Mouse (Mus musculus): Measurements from ENCODE around the gene 1600014C10Rik.

Gene 1600014C10Rik

GRCm38 (mm10) chr7:38182962-38183687, at the start of gene 1600014C10Rik:
TSS of gene 1600014C10Rik (plus strand) at chr7:38183217.
- DNase-seq (ENCODE audit: extremely low spot score) = peak; percentile 48

GRCm38 (mm10) chr7:38134471-38134870, 48.5 kb upstream of the 1600014C10Rik start:
- DNase-seq (ENCODE audit: extremely low spot score) = no peak

- no peak for DNase-seq (ENCODE audit: extremely low spot score)
Measured at GRCm38 (mm10) chr7:38140324-38140723, 42.7 kb upstream of the 1600014C10Rik start.

GRCm38 (mm10) chr7:38141747-38142545, 41.1 kb upstream of the 1600014C10Rik start:
- DNase-seq (ENCODE audit: extremely low spot score) = peak; percentile 87

DNA sequence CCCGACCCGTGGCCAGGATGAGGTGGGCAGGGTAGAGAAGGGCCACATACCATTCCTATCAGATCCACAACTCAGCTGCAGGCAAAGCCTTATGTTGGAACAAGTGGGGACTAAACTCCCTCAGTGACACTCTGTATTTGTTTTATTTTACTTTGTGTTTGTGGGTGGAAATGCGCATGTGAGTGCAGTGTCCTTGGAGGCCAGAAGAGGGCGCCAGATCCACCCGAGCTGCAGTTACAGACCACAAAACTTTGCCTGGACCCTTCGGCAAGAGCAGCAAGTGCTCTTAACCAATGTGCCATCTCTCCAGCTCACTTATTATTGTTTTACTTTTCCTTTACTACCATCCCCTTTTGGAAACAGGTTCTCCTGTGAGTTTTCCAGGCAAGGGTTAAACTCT, 35.5 kb upstream of the 1600014C10Rik start:
- no peak for DNase-seq (ENCODE audit: extremely low spot score)

GRCm38 (mm10) chr7:38151706-38152312, 31.2 kb upstream of the 1600014C10Rik start:
- DNase-seq (ENCODE audit: extremely low spot score) = no peak

DNA sequence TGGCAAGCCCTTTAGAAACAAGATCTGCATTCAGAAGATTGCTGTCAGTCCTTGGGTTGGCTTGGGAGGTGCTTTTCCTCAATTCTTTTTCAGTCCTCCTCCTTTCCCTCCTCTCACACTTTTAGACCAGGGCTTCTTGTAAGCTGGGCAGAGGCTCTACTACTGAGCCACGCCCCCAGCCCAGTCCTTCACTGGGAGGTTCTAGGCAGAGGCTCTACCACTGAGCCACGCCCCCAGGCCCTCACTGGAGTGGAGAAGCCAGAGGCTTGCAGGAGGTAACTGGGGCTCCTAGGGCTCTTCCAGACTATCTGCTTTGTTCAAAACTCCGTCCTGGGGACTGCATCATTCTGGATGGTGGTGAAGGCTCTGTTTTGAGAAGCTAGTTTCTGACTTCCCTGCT, 30.4 kb upstream of the 1600014C10Rik start:
- DNase-seq (ENCODE audit: extremely low spot score) = no peak

DNA sequence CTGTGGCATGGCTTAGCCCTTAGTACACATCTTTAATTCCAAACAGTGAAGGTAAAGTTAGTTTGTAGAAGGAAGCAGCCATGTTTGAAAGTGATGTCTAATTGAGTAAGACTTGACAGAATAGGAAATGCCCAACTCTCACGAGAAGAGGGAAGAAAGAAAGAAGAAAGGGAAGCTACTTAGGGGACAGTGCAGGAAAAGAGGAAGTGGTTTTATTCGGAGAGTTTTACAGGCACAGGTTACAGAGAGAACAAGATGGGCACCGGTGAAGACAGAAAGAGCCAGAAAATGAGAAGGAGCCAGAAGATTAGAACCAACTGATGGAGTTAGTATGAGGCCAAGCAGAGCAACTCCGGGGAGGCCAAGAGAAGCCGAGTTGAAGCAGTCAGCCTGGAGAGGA, 27.2 kb upstream of the 1600014C10Rik start:
- DNase-seq (ENCODE audit: extremely low spot score) = no peak

GRCm38 (mm10) chr7:38158764-38159458, 24.1 kb upstream of the 1600014C10Rik start:
- DNase-seq (ENCODE audit: extremely low spot score) = no peak

- DNase-seq (ENCODE audit: extremely low spot score) = no peak
Measured at GRCm38 (mm10) chr7:38161438-38161837, 21.6 kb upstream of the 1600014C10Rik start.

- DNase-seq (ENCODE audit: extremely low spot score) = no peak
Measured at GRCm38 (mm10) chr7:38163433-38164050, 19.5 kb upstream of the 1600014C10Rik start.

DNA sequence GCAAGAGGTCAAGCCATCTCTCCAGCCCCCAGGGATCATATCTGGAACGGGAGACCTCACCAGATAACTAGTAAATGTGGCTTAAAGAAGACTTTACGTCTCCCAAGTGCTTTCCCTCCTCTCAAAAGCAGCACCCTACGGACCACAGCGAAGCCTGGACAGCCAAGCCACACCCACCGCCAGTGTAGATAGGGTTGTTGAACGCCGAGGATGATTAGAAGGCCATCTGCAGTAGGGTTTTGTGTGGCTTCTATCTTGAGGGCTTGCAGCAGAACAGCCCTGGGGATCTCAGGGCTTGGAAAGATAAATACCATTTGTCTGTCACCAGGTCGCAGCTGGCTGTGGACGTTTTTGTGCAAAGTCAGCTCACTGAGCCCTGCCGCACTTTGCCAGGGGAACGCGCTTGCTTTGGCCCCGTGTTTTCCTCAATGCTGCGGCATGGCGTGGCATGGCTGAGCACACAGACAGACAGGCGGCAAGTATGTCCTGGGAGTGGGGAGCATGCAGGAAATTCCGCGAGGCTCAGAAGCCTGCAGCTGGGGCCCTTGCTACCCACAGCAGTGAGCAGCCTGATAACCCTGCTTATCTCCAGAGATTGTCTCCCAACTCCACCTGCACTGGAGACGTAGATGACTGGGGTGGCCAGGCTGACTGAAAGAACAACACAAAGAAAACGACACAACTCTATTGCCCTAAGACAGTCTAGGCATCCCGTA, 15.9 kb upstream of the 1600014C10Rik start:
- no peak for DNase-seq (ENCODE audit: extremely low spot score)

DNA sequence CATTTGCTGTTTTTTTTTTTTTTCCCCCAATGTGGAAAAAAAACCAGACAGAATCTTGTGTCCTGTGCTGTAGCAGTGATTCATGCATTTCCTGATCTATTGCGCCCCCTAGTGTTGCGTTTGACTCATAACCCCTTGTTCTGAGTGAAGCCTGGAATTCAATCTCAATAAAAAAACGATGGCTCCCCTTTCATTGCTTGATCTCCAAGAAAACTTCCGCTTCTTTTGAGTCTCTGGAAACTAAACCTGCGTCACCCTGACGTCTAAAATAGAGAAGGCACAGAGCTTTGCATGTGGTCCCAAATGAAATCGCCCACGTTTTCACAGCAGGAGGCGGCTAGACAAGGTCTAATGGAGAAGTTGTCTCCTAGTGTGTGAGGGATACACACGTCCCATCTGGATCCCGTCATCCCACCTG, 15.3 kb upstream of the 1600014C10Rik start:
- peak; percentile 67 for DNase-seq (ENCODE audit: extremely low spot score)

DNA sequence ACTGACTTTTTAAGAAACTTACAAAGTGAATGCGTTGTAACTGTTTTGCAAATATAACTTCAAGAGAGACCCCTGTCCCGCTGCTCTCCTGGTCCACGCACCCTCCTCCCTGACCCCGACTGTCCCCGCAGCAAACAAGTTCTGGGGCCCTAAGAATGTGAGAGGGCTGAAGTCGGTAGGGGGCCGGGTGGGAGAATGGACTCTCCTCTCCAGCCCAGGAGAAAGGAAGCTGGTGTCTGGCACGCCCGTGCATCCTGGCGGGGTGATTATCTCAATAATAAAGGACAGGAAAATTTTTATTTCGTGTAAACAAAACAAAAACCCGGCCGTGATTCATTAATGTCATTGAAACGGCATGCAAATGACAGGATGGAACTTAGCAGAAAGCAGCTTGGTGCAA, 9.1 kb upstream of the 1600014C10Rik start:
- DNase-seq (ENCODE audit: extremely low spot score) = no peak

- DNase-seq (ENCODE audit: extremely low spot score) = peak; percentile 70
Measured at GRCm38 (mm10) chr7:38174321-38175148, 8.5 kb upstream of the 1600014C10Rik start.

GRCm38 (mm10) chr7:38176056-38176455, 7.0 kb upstream of the 1600014C10Rik start:
- no peak for DNase-seq (ENCODE audit: extremely low spot score)

DNA sequence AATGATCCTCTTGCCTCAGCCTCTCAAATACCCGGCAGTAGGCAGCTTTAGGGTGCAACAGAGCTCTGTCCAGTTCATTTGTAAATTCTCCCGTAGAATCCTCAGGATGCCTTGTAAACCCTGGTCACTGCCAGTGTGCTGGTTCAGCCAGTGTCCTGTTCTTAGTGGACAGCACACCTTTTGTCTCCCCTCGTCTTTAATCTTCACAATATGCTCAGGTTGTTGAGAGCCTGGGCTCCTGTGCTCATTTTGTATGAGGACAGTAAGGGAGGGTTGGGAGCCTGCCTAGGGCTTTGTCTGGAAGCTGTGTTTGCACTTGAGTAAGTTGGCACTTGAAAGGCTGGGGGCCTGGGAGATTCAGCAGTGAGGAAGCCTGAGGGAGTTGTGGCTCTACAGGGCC, 3.1 kb upstream of the 1600014C10Rik start:
- no peak for DNase-seq (ENCODE audit: extremely low spot score)

GRCm38 (mm10) chr7:38181366-38181765, 1.7 kb upstream of the 1600014C10Rik start:
- DNase-seq (ENCODE audit: extremely low spot score) = no peak

DNA sequence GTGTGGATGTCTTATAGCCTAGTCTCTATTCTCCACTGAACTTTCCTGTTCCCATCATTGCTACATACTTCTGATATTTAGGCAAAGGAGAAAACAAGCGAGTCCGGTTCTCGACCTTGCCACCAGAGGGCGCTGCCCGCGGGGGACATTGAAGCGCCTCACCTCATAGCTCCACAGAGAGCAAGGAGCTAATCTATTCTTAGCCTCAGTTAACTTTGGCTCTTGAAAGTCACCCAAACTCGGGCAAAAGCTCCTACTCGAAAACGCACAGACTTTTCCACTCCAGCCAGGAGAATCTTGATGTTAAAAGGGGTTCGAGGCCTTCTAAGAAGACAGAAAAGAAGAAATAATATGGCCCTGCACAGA, 438 bp upstream of the 1600014C10Rik start:
- DNase-seq (ENCODE audit: extremely low spot score) = peak; percentile 83

Measured in embryo, embryonic 9.5 days (tissue).